Mouse (Mus musculus): ENCODE data around the gene Gucd1.
"Not testable (repeated sequence)": the region's sequence is repeated elsewhere in the genome, so short reads cannot be mapped to it uniquely, and the experiment has no call there.

The Gucd1 gene

DNA sequence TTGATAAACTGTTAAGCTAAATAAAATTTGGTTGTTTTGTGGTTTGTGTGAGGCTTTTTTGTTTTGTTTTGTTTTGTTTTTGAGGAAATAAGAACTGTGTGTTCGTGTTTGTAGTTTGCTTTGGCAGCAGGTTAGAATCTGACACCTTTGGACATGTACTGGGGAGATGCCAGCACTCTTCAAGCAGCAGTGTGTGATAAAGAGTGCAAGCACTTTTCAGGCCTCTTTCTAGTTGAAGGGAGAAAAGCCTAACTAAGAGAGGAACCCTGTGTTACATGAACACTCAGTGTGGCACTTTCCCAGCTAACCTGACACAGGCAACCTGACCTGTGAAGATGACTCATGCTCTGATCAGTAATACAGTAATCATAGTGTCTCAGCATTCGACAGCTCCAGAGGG is 17.7 kb upstream of the Gucd1 start:
- no peak for DNase-seq (ENCODE audit: low read depth)

DNA sequence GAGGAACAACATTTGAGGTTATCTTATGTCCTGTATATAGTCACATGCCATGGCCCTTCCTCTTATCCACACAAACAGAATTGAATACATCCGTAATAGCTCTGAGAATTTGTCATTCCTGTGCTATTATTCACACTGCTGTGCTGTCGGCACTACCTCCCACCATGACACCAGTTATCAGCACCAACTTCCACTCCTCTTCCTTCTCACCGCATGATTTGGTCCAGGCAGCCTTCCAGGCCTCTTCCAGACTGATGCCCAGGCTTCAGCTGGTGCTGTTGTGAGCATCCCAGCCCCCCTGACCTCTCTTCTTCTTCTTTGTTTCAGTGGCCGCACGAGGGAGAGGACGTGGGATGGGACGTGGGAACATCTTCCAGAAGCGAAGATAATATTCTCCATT is 17.2 kb upstream of the Gucd1 start:
- no peak for DNase-seq (ENCODE audit: low read depth)

DNA sequence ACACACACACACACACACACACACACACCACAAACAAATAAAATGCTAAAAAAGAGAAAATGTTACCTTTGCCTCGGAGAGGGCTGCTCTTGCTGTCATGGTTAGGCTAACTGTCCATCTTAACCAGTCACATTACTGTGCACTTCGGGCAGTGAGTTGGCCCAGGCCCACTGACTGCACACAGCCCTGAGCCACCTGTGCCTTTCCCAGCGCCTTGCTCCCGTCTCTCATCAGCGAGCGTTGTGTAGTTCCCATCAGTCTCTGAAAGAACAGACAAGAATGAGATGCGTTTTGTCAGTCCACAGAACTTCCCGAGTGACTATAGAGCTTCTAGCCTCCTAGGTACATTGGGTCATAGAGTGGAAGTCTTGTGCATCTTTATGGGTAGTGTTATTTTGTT is 16.4 kb upstream of the Gucd1 start:
- no peak for DNase-seq (ENCODE audit: low read depth)

DNA sequence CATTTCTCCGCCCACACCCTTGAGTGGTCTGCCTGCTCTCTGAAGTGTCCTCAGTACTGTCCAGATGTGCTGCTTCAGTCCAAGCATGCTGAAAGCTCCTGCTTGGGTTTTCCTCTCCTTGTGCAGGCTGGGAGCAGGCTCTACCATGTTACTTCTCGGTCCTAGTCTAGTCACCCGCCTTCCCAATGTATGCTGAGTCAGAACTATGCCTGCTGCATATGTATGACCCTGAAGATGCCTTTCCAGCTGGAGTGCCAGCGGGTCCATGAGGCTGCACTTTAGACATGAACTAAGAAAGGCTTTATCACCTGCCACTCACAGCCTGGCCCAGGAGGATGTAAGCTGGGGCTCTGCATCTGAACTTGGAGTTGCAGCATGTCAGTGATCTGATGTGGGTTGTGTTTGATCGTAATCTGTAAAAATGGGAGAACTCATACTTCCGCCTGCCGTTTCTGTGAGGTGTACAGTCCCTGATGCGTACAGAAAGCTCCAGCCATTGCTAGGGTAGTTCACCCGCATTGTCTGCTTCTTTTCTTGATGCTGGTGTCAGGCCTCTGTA is 13.8 kb upstream of the Gucd1 start:
- DNase-seq (ENCODE audit: low read depth) = peak; percentile 83

DNA sequence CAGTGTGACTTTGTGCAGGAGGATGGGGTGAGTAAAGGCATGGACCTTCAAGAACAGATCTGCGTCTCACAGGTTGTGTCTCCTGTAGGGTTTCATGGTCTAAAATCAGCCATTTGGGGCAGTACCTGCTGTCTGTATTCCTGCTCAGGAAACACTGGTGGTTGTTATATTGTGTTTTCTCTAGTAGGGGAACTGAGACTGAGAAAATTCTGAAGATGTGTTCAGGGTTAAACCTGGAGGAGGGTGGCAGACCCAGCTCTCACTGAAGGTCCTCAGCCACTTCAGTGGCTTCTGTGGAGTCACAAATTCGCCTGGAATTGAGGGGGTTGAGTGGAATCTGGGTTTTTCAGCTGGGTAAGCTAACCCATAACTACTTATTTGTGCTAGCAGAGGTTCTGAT is 12.6 kb upstream of the Gucd1 start:
- DNase-seq (ENCODE audit: low read depth) = no peak

DNA sequence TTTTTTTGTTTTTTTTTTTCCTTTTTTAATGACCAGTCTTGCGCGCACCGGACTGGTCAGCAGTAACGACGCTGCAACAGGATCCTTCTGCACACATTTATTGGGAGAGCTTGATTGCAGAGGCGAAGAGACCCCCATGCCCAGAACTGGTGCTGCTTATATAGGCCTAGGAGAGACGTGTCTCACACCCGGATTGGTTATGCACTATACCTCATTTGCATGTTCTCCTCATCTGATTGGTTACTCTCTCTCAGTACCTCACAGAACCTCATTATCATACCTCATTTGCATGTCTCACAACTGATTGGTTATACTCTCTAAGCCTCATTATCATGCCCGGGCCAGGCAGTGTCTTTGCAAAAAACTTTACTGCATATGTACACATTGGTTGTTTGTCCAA is 7.7 kb upstream of the Gucd1 start:
- not testable (repeated sequence) for DNase-seq (ENCODE audit: low read depth)

DNA sequence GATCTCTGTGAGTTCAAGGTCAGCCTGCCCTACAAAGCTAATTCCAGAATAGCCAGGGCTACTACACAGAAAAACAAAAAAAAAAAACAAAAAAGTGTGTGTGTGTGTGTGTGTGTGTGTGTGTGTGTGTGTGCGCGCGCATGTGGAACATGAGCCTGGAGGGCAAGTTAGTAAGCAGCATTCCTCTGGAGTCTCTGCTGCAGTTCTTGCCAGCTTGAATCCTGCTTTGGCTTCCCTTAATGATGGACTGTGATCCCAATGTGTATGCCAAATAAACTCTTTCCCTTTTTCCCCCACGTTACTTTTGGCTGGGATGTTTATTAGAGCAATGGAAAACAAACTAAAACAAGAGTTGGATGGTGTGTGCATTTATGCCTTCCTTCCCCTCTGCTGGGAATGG is 3.9 kb upstream of the Gucd1 start:
- DNase-seq (ENCODE audit: low read depth) = no peak

DNA sequence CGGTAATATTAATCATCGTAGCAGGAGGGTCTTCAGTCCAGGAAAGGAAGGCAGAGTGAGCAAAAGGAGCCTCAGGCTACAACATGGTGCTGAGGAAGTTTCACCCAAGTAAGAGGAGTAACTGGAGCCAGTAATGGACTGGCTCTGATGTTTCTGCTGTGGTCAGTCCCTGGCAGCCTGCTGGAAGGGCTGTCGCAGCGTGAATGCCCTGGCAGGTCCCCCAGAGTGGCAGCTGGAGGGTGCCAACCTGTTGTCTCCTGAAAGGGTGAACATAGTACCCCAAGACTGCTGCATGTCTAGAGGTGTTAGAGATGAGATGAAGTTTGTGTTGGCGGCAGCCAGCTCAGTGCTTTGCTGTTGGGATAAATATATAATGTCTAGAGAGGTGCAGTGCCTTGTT is 2.8 kb upstream of the Gucd1 start:
- no peak for DNase-seq (ENCODE audit: low read depth)

DNA sequence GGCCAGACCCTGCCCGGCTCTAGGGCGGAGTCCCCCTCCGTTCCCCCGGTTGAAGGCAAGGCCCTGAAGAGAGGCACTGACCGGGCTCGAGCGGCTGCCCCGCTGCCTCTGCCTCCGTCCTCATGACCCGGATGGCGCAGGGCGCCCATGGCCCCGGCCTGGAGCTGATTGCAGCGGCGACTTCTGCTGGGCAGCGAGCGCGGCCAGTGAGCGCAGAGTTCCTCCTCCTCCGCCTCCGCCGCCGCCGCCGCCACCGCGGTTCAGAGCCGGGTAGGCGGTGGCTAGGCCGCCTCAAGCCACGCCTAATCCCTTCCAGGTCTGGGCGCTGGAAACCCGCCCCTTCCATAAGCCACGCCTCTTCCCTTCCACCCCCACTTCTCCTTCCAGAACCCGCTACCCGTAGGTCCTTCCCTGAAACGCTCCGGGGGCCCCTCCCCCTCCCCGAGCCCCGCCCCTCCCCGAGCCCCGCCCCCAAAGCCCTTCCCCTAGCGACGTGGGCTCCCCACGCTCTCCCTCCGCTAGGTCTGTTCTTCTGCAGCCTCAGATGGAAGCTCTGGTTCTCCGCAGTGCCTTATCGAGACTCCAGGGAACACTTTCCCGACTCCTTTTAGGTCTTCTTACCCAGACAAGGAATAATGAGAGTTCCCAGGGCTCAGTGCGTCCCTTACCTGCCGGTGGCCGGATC is 557 bp downstream of the Gucd1 start, which contains the start of gene Snrpd3:
Gene Snrpd3, plus strand, starts transcription at position 479 of the 685 bp plus-strand sequence.
- peak; percentile 98 for DNase-seq (ENCODE audit: low read depth)

DNA sequence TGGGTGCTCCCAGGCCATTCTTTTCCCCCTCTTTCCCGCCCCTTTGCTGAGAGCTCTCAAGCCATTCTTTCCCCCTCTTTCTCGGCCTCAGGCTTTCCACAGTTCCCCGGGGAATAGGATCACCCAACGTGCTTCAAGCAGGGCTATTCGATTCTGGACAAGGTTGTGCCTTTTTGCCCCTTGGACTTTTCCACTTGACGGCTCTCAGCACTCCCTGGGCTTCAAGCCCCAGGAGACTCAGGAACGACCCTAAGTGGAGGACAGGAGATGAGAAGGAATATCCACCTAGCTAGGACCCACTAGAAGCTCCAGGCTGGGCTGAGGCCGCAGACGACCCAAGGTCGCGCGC is 1.1 kb downstream of the Gucd1 start:
- no peak for DNase-seq (ENCODE audit: low read depth)

DNA sequence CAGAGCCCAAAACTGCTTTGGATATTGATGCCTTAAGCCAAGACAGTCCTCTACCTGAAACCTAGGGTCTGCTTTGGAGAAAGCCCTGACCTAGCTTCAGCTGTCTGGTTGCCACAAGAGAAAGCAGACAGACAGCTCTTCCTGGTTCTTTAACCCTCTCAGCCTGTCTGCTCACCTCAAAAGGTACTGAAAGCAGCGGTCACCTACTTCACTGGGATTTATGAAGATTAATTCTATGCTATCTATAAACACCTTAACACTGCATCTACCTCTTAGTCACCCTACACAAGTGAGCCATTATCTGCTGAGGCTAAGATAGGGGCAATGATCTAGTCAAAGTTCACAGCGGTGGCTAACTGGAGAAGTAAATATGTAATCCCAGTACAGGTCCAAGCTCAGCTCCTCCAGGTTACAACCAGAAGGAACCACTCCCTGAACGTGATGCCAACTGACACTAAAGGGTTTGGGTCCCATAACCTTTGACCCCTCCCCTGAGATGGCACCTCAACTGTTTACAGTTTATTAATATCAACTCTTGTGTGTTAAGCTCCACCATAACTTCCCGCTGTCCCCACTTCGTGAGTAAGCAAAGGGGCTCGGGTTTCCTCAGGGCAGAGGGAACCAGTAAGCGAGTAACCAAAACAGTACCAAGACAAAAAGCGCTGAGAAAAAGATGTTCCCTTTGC is 1.6 kb downstream of the Gucd1 start:
- DNase-seq (ENCODE audit: low read depth) = no peak

DNA sequence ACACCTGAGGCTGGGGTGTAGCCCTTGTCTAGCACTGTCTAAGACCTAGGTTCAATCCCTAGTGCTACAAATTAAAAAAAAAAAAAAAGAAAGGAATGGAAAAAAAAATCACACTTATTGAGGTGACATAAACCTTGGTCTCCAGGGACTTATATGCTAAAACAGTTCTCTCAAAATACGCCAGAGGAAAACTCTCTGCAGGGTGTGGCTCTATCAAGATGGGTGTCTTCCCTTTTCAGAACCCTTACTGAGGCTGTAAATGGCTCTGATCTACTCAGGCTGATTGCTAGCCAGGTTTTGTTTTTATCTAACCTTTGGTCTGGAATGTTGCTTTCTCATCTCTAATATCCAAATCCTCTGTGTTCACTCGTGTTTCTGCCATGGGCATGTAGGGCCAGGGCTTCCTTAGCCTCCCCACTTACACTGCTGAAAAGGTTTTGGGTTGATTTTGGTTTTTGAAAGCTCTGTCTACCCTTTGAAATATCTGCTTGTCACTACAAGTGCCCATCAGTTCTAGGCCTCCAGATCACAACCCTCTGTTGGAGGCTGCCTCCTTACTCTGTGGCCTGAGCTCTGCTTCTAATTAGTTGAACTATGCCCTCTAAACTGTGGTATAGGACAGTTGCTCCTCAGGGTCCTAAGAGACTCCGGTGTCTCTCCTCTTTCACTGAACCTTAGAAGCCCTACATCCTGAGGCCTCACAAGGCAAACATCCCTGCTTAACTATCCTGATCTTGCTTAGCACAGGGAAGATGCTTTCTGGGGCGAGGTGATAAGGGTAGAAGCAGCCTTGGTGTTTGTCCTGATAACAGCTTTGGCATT is 2.3 kb downstream of the Gucd1 start:
- no peak for DNase-seq (ENCODE audit: low read depth)

DNA sequence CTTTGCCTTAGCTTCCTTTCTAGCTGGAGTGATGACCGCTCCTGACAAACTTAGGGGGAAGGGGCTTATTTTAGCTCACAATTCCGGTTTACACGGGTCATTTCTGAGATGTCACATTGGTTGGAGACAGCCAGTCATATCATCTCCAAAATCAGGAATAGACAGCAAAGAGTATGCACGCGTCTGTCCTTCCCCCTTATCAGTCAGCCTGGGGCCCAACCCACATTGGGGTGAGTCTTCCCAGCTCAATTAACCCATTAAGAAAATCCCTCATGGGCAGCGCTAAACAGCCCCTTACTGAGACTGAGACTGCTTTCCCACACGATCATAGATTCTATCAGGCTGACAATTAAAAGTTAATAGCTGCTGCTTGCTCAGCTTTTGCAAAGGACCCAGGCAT is 3.4 kb downstream of the Gucd1 start:
- DNase-seq (ENCODE audit: low read depth) = no peak

DNA sequence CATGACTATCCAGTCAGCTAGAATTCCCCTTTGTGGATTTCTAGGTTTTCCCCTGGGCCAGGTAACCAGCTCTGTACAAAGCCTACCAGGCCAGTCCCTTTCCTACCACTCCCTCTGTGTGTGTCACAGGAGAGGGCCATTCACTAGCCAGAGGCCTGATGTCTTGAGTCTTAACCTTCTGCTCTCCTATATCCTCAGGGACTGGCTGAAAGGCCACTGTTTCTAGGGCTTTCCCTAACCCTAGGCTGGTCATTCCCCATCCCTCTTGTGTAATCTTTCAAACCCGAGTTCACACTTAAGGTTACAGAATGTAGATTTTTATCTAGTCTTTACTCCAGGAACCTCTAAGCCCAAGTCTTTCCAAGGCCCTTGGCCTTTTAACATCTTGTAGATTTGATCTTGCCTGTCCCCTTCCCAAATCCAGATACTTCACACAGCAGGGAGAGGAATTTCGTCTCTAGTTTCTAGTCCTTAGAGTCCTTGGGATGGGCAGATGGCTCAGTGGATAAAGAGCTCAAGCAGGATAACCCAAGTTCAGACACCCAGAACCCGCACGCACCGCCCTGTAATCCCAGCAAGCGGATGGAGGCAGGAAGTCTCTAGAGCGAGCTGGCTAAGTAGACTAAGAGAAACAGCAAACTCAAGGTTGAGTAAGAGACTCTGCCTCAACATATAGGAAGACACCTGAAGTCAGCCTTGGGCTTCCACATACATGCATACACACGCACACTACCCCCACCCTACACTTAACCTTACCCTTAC is 4.3 kb downstream of the Gucd1 start:
- no peak for DNase-seq (ENCODE audit: low read depth)

DNA sequence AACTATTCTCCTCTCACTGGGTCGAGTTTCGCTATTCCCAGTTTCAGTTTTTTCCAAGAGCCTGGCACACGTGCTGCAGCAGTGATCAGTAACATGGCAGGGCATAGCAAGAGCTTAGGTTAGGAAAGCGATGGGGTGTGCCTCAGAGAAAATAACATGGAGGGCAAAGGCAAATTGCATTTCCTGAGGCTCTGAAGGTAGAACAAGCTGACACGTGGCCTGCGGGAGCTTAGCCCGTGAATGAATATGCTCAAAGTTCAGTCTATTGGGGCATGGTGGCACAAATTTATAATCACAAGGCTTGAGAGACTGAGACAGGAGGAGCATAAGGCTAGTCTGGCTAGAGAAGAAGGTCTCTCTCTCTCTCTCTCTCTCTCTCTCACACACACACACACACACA is 5.0 kb downstream of the Gucd1 start:
- no peak for DNase-seq (ENCODE audit: low read depth)

DNA sequence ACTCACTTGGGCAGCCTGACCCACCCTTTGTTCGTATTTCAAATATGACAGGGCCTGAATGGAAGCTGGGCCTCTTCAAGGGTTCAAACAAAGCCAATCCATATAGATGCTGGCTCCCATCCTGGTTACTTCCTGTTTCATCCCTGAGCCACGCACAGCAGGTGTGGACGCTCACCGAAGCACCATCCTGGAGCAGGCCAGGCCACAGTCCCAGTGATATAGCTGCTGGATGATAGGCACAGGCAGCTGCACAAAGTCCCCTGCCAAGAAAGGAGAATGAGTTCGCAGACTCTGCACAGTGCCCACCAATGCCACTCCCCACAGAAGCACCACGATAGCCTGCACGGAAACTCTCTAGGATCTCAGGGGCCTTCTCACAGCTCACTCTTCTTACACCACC is 5.9 kb downstream of the Gucd1 start:
- DNase-seq (ENCODE audit: low read depth) = no peak

DNA sequence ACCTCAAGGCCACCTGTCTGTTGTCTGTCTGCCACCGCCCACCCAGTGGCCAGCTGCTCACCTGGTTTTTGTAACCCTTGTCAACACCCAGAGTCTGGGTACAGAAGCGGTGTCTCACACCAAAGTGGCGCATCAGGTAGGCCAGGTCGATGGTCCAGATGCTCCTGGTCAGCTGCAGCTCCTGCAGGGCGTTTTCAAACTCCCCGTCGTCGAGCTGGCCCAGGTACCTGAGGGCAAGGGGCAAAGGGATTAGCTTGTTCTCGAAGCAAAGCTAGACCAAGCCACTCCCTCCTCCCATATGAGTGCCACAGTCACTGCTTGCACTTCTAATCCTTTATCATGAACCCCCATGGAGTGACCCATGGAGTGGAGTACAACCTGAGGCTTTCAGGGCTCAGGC is 6.7 kb downstream of the Gucd1 start:
- DNase-seq (ENCODE audit: low read depth) = no peak

DNA sequence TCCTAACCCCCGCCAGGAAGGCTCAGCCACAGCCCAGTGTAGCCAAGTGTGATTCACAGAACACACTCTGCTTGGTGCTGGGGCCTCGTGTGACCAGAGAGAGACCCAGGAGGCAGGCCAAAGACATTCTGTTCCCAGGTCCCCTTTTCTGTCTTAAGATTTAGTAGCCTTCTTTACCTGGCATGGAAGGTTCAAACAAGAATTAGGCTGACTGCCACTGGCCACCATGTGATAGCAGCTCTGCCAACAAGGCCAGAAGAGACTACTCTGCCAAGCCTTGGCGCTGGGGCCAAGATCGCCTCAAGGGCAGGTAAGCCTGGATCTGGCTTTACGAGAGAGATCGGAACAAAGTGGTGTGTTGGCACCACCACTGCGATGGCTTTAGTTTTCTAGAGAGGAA is 7.3 kb downstream of the Gucd1 start:
- no peak for DNase-seq (ENCODE audit: low read depth)

DNA sequence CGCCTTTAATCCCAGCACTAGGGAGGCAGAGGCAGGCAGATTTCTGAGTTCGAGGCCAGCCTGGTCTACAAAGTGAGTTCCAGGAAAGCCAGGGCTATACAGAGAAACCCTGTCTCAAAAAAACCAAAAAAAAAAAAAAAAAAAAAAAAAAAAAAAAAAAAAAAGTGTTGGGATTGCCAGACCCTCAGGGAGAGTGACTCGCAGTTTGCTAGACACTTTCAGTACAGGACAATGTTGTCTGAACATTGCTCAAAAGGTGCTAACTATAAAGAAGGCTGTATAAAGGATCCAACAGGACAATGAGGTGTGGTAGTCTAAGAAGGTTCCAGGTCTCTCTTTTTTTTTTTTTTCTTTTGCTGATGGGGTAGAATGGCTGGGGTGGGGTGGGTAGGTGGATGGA is 11.8 kb downstream of the Gucd1 start:
- DNase-seq (ENCODE audit: low read depth) = not testable (repeated sequence)

DNA sequence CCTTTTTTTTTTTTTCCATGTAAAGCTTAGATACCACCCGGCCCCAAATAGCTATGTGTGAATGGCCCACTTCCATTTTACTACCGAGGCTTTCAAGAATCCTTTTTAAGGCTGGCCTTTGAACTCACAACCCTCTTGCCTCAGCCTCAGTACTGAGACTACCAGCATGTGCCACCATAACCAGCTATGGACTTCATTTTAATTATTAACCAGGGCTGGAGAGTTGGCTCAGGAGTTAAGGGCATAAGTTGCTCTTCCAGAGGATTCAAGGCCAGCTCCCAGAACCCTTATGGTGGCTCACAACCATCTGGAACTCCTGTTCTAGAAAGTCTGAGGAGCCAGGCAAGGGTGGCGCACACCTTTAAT is 12.7 kb downstream of the Gucd1 start:
- no peak for DNase-seq (ENCODE audit: low read depth)

DNA sequence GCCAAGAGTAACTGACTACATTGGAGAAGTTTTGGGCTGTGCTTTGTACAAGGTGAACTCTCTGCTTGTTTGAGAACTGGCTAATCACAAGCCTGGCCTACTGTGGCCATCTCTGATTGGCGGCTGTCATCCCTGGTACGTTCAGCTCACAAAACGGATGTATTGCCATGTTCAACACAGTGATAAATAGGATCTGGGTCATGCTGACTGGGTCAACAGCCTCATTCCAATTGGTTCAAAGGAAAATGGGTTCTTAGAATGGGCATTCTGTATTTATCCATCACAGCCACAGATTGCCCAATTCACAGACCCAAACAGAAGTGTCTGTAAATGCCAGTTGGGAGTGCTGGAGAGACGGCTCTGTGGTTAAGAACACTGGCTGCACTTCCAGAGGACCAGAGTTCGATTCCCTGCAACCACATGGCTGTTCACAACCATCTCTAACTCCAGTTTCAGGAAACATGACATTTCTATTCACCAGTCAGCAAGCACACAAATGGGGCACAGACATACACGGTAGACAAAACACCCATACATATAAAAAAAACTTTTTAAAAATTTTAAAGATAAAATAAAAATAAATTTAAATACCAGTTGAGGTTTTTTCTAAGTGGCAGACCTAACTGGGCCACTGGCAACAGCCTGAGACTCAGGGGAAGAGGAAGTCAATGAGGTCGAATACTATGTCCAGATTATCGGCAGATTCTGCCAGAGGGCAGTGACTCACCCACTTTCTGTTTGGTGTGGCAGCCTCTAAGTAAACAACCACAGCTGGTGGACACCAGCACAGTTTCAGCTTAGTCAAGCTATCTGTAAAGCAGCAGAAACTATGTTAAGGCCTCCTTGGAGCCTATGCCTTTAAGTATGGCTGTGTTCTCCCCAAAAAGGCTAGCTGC is 13.3 kb downstream of the Gucd1 start:
- no peak for DNase-seq (ENCODE audit: low read depth)

All from naive thymus-derived CD4-positive, alpha-beta T cell, adult 2 months (primary cell).